Mouse (Mus musculus): Measurements from ENCODE around the gene Hltf. TPM values are rescaled to one million over a fixed set of nuclear protein-coding genes. Genes with fewer than 3 reads are reported as not detected.

Hltf gene
- polyA plus RNA-seq, 1 experiment from 2014 or later, result 19.6 TPM

DNA sequence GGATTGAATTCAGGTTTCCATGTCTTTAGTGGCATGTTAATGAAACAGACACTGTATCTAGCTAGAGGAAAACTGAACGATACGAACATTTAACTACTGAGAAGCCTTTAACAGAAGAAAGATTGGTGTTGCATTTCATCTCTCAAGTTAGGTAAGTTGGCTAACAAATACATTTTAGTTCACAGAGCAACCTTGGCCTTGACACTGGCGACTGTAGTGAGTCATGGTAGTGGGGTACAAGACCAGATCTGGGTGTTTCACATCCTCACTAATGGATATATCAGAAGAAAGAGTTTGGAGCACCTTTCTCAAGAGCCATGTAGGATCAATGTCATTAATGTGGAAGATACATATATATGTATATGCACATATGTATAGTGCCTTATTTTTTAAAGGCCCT, 94.0 kb downstream of the Hltf start:
- 79% methylated on average over 3 of the region's 3 CpGs for WGBS
- Histone ChIP-seq H3K27ac (no peak overlapping the region), H3K4me1 (peaks cover 5% of the 10 kb centered on the region; the same call in 1 of the 2 replicates), H3K36me3 (peaks cover 7% of the 10 kb centered on the region), H3K27me3 (no peaks in the 10 kb centered on the region), H3K9ac (no peak overlapping the region), H3K9me3 (no peaks in the 10 kb centered on the region), H3K4me3 (no peak overlapping the region), H3K4me2 (no peak overlapping the region)
- ATAC-seq (ENCODE audit: insufficient number of reproducible peaks, low FRiP score, low TSS enrichment, low read depth), result no peak

- peak; percentile 82 for ATAC-seq (ENCODE audit: insufficient number of reproducible peaks, low FRiP score, low TSS enrichment, low read depth)
- under 1% methylated on average over 73 of the region's 73 CpGs for WGBS
- H3K36me3 ChIP-seq, result no peaks in the 10 kb centered on the region
Observed at GRCm38 (mm10) chr3:20154531-20155367, 97.1 kb downstream of the Hltf start, which contains the start of gene Gyg. Gene Gyg, minus strand, starts transcription at chr3:20155317.

GRCm38 (mm10) chr3:20155476-20155875, 97.9 kb downstream of the Hltf start:
- no peaks in the 10 kb centered on the region for H3K9me3 ChIP-seq
- peaks cover 5% of the 10 kb centered on the region; the same call in 1 of the 2 replicates for H3K4me1 ChIP-seq
- H3K9ac ChIP-seq, result no peak overlapping the region
- H3K27me3 ChIP-seq, result no peaks in the 10 kb centered on the region
- H3K4me3 ChIP-seq, result peak overlapping the region; percentile 72
- ATAC-seq (ENCODE audit: insufficient number of reproducible peaks, low FRiP score, low TSS enrichment, low read depth), result no peak
- no peak overlapping the region for H3K27ac ChIP-seq
- H3K4me2 ChIP-seq, result peak overlapping the region; percentile 89; the same call in 1 of the 2 replicates
- H3K36me3 ChIP-seq, result no peaks in the 10 kb centered on the region
- WGBS, result 78% methylated on average over 6 of the region's 6 CpGs

More at GRCm38 (mm10) chr3:20154531-20155367, 97.1 kb downstream of the Hltf start, which contains the start of gene Gyg:
- H3K27ac ChIP-seq, result peak within 1 kb of the TSS; percentile 60; the same call in 1 of the 2 replicates
- H3K27me3 ChIP-seq, result no peaks in the 10 kb centered on the region
- H3K9ac ChIP-seq, result peak within 1 kb of the TSS; percentile 71
- peak within 1 kb of the TSS; percentile 72 for H3K4me3 ChIP-seq
- peaks cover 5% of the 10 kb centered on the region; the same call in 1 of the 2 replicates for H3K4me1 ChIP-seq
- peak within 1 kb of the TSS; percentile 89 for H3K4me2 ChIP-seq
- no peaks in the 10 kb centered on the region for H3K9me3 ChIP-seq

- H3K9me3 ChIP-seq, result no peaks in the 10 kb centered on the region
- H3K27me3 ChIP-seq, result no peaks in the 10 kb centered on the region
- no peaks in the 10 kb centered on the region for H3K4me1 ChIP-seq
- 85% methylated on average over 1 of the region's 1 CpGs for WGBS
- H3K4me3 ChIP-seq, result no peak overlapping the region
- ATAC-seq (ENCODE audit: insufficient number of reproducible peaks, low FRiP score, low TSS enrichment, low read depth), result no peak
- no peaks in the 10 kb centered on the region for H3K36me3 ChIP-seq
- H3K4me2 ChIP-seq, result no peak overlapping the region
- H3K9ac ChIP-seq, result no peak overlapping the region
- H3K27ac ChIP-seq, result no peak overlapping the region
Observed at GRCm38 (mm10) chr3:20167487-20167886, 109.9 kb downstream of the Hltf start.

Other genes with a start within 250 kb of the Hltf start
- 1.3 and 1.8 TPM in 2 replicates for gene Cp, start 100.8 kb upstream of the Hltf start, polyA plus RNA-seq (2015; fragmentation: Nextera tagmentation; extraction: Ambion mirVana)
- gene Hps3, start 22.5 kb upstream of the Hltf start, polyA plus RNA-seq (2015; fragmentation: Nextera tagmentation; extraction: Ambion mirVana), result 8.3 and 9.3 TPM in 2 replicates
- gene Gyg, start 97.5 kb downstream of the Hltf start, polyA plus RNA-seq (2015; fragmentation: Nextera tagmentation; extraction: Ambion mirVana), result 36.2 and 41.7 TPM in 2 replicates
- gene Cpa3, start 184.4 kb downstream of the Hltf start, polyA plus RNA-seq (2015; fragmentation: Nextera tagmentation; extraction: Ambion mirVana), result 304 and 332 TPM in 2 replicates
- gene Cpb1, start 217.9 kb downstream of the Hltf start, polyA plus RNA-seq (2015; fragmentation: Nextera tagmentation; extraction: Ambion mirVana), result 0.51 and 0.55 TPM in 2 replicates

Data from limb, embryonic 15.5 days (tissue).